Mouse (Mus musculus) megakaryocyte, embryonic 14.5 days (primary cell): ENCODE data around the gene Tnp1. TPM values are rescaled to one million over a fixed set of nuclear protein-coding genes. Genes with fewer than 3 reads are reported as not detected.

Experiments
- H3K27me3 ChIP-seq: replicated peaks from 2 replicates; pipeline ENCODE3; 2012; ENCODE audit warnings: inconsistent platforms
- H3K36me3 ChIP-seq: replicated peaks from 2 replicates; pipeline ENCODE3; 2012; ENCODE audit warnings: low read length, inconsistent platforms, mixed read lengths
- H3K4me1 ChIP-seq: 2 replicates; pipeline ENCODE4 v1.6.1; 2012; ENCODE audit warnings: inconsistent platforms
- H3K4me3 ChIP-seq: replicated peaks from 2 replicates; pipeline ENCODE3; 2012; ENCODE audit warnings: moderate library complexity, mild to moderate bottlenecking, inconsistent platforms
- H3K9me3 ChIP-seq: 2 replicates; pipeline ENCODE4 v1.6.1; 2012; ENCODE audit warnings: inconsistent platforms
- FLI1 ChIP-seq: IDR thresholded peaks from 2 replicates; pipeline ENCODE4 v1.6.1; 2012; ENCODE audit warnings: low read length, inconsistent platforms, mixed read lengths
- GATA1 ChIP-seq: IDR thresholded peaks from 3 replicates; pipeline ENCODE4 v1.6.1; 2012; ENCODE audit warnings: mixed read lengths, low read length, inconsistent platforms, borderline replicate concordance
- polyA plus RNA-seq: library from polyadenylated mRNA; stranded (reverse); fragments of >175 nt; gene quantifications from 2 replicates; pipeline ENCODE4 v1.2.3, GENCODE M21; 2012; ENCODE audit warnings: low replicate concordance; ENCODE audit not compliant: insufficient read depth

Tnp1 gene
- polyA plus RNA-seq, 1 experiment, result not detected

DNA sequence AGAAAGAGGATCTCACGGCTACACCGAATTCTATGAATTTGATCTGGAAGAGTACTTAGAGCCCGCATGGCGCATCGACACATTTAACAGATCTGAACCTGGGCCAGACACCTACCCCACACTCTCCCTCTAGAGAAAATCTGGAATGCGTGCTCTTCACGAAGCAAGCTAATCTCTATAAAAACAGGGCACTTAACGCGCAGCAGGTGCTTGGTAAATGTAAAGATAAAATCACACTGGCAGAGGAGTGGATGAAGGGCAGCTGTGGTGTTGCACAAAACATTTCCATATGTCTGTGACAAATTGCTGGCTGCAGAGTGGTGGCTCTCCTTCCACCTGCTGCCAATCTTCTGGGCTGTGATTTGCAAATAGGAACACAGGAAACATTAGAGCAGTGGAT, 36.8 kb downstream of the Tnp1 start:
- Histone ChIP-seq H3K4me1 (no peaks in the 10 kb centered on the region), H3K27me3 (no peaks in the 10 kb centered on the region), H3K9me3 (peaks cover 30% of the 10 kb centered on the region), H3K36me3 (no peaks in the 10 kb centered on the region), H3K4me3 (no peak overlapping the region)
- TF ChIP-seq FLI1 (no peak), GATA1 (no peak)

DNA sequence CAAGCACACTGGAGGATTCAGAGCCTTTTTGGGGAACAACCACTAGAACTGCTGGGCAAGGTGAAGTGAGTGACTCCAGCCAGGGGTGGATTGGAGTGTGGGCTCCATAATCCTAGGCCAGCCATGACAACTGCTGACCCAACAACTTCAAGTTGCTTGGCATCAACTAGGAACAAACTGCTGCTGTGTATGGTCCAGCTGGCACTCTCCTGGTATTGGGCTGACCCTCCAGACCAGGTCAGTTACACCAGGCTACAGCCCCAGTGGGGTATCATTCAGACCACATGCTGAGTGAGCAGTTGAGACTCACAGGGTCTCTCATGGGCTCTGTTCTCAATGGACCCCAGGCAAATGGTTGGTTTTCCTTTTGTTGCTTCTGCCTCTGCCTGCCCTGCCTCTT, 41.5 kb downstream of the Tnp1 start:
- Histone ChIP-seq H3K4me3 (no peak overlapping the region), H3K9me3 (peaks cover 32% of the 10 kb centered on the region), H3K36me3 (no peaks in the 10 kb centered on the region), H3K27me3 (no peaks in the 10 kb centered on the region), H3K4me1 (no peaks in the 10 kb centered on the region)
- TF ChIP-seq FLI1 (no peak), GATA1 (no peak)

DNA sequence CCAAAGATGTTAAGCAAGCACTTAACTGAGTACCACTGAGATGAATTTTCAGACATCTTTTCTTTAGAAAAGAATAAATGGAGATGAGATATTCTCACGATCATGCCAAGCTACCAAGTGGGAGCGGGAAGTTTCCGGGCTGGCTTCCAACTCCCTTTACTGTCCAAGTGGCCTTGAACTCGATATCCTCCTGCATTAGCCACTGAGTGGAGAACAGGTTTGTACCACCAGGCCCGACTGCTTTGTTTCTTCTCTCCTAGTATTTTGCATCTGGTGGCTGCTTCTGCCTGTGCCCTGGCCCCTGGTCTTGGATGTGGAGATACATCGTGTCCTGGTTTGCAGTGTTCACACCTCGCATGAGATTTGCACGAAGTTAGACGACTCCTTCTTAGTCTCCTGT, 45.2 kb downstream of the Tnp1 start:
- H3K9me3 ChIP-seq, result peaks cover 15% of the 10 kb centered on the region; the same call in 1 of the 2 replicates
- no peaks in the 10 kb centered on the region for H3K4me1 ChIP-seq
- H3K27me3 ChIP-seq, result no peaks in the 10 kb centered on the region
- no peak for TF ChIP-seq GATA1
- TF ChIP-seq FLI1, result no peak
- no peaks in the 10 kb centered on the region for H3K36me3 ChIP-seq
- H3K4me3 ChIP-seq, result no peak overlapping the region

DNA sequence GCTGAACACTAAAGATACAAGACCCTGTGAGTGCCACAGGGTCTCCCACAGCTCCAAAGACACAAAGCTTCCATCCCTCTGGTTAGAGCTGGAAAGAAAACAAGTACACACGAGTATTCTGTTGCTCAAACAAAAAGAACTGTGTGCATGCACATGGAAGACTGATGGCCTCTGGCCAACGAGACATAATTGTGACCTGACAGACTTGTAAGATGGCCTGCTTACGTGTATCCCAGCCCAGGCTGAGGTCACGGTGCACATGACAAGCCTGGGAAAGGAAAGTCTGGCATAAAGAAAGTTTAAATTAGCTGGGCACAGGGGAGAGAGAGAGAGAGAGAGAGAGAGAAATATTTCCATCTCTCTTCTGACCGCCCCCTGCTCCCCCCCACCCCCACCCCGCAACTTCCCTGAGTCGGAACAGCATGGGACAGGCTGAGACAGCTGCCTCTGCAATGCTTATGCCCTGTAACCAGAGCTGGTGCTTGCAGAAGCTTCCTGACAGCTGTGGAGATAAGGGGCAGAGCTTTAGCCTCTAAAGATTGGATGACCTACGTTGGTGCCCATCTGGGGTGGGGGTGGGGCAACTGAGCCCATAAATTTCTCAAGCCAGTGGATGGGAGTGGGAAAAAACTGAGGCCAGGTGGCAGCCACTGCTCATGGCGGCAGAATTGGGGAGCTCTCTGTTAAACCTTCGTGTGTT, 46.4 kb downstream of the Tnp1 start:
- Histone ChIP-seq H3K36me3 (no peaks in the 10 kb centered on the region), H3K27me3 (no peaks in the 10 kb centered on the region), H3K4me3 (no peak overlapping the region), H3K4me1 (no peaks in the 10 kb centered on the region), H3K9me3 (peaks cover 15% of the 10 kb centered on the region; the same call in 1 of the 2 replicates)
- TF ChIP-seq FLI1, result no peak

DNA sequence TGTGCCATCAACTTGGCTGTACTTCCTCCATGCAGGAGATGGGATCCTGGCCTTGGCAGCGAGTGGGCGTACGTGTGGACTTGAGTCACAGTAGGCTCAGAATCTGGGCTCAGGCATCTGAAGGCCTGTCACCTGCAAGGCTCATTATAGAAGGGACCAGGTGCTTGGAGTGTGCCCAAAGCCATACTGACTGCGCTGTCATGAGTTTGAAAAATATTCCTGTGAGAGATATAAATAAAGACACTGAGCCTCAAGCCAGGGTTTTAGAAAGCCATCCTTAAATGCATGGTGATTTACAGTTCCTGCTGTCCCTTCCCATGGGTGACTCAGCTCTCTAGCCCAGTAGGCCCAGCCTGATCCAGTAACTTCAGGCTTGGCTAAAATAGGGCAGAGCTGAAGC, 49.3 kb downstream of the Tnp1 start:
- TF ChIP-seq GATA1 (no peak), FLI1 (no peak)
- Histone ChIP-seq H3K4me3 (no peak overlapping the region), H3K36me3 (no peaks in the 10 kb centered on the region), H3K4me1 (no peaks in the 10 kb centered on the region), H3K27me3 (no peaks in the 10 kb centered on the region), H3K9me3 (peaks cover 22% of the 10 kb centered on the region)

Other genes with a start within 250 kb of the Tnp1 start
- not detected in 2 replicates for gene Igfbp2, start 191.4 kb downstream of the Tnp1 start, polyA plus RNA-seq
- 0.04 TPM in 1 of 2 replicates, not detected in the other for gene Igfbp5, start 141.0 kb downstream of the Tnp1 start, polyA plus RNA-seq